Comparison of ENCODE assay signal across 9 mouse cellular contexts in genomic region chr5:110458936-110459335, GRCm38 (mm10). TPM values are rescaled to one million over a fixed set of nuclear protein-coding genes. Genes with fewer than 3 reads are reported as not detected.
A peak's percentile ranks its signal among the peaks of the same experiment; 100 is the strongest.
DNase-seq lines count a peak whose midpoint lies in the region; ATAC-seq lines count a peak whose summit lies in the region.
"Had no signal": no experiment of that assay in that cellular context is flagged by ENCODE, and none has a peak within 500 bp of the region (broad histone marks: within the 10 kb centered on the region; RNA-seq: fewer than 3 reads in every experiment).

No protein-coding gene starts in this region.

- DNase-seq in hindbrain, embryonic 11.5 days (ENCODE audit: low spot score), result no peak
- DNase-seq in adrenal gland, adult (ENCODE audit: inconsistent age in 2 of 2, low spot score in 1 of 2), result peak; percentile 66 to 90
- DNase-seq in lung, postnatal 36 days, result peak; percentile 69
- no peak for DNase-seq in kidney, adult 11 months
- no peak for DNase-seq in spleen, postnatal 36 days (ENCODE audit: low spot score in 2 of 2)
- DNase-seq in limb, embryonic 10.5 days (ENCODE audit: low spot score), result no peak

- peaks cover 2% of the 10 kb centered on the region; the same call in 1 of the 2 replicates for H3K4me1 ChIP-seq in hindbrain, embryonic 16.5 days (ENCODE audit: control insufficient read depth, insufficient read depth, low read depth, low read length)
- H3K4me1 ChIP-seq in hindbrain, embryonic 11.5 days (replicated peaks; ENCODE audit: control insufficient read depth, insufficient read depth, low read length), result no peaks in the 10 kb centered on the region
- H3K4me1 ChIP-seq in heart, embryonic 15.5 days (replicated peaks), result no peaks in the 10 kb centered on the region; the same call in 1 of the 2 replicates
- H3K4me1 ChIP-seq in limb, embryonic 10.5 days, result no peaks in the 10 kb centered on the region
- H3K4me1 ChIP-seq: limb, embryonic 12.5 days had no signal

- no peak overlapping the region for H3K27ac ChIP-seq in hindbrain, embryonic 16.5 days (ENCODE audit: low read depth, low read length)
- no peak overlapping the region for H3K27ac ChIP-seq in hindbrain, embryonic 11.5 days (ENCODE audit: low read depth, low read length)
- H3K27ac ChIP-seq in heart, embryonic 15.5 days, result no peak overlapping the region
- no peak overlapping the region for H3K27ac ChIP-seq in limb, embryonic 10.5 days
- H3K27ac ChIP-seq: limb, embryonic 12.5 days had no signal

- WGBS in hindbrain, embryonic 16.5 days, result 57% methylated on average over 3 of the region's 3 CpGs
- 74% methylated on average over 3 of the region's 3 CpGs for WGBS in hindbrain, embryonic 11.5 days
- 37% methylated on average over 3 of the region's 3 CpGs for WGBS in heart, embryonic 15.5 days
- WGBS in limb, embryonic 10.5 days, result 58% methylated on average over 3 of the region's 3 CpGs

- H3K9ac ChIP-seq in hindbrain, embryonic 16.5 days (ENCODE audit: low read depth, low read length), result no peak overlapping the region
- no peak overlapping the region for H3K9ac ChIP-seq in hindbrain, embryonic 11.5 days (ENCODE audit: low read depth, low read length)
- H3K9ac ChIP-seq in heart, embryonic 15.5 days, result no peak overlapping the region
- H3K9ac ChIP-seq: limb, embryonic 12.5 days had no signal

- no peak overlapping the region for H3K4me3 ChIP-seq in hindbrain, embryonic 16.5 days (ENCODE audit: low read length)
- H3K4me3 ChIP-seq in hindbrain, embryonic 11.5 days (ENCODE audit: low read depth, low read length), result no peak overlapping the region
- H3K4me3 ChIP-seq in heart, embryonic 15.5 days, result no peak overlapping the region
- no peak overlapping the region for H3K4me3 ChIP-seq in limb, embryonic 10.5 days
- H3K4me3 ChIP-seq: limb, embryonic 12.5 days had no signal

- no peak overlapping the region for H3K4me2 ChIP-seq in hindbrain, embryonic 16.5 days (ENCODE audit: low read length)
- H3K4me2 ChIP-seq in hindbrain, embryonic 11.5 days (replicated peaks; ENCODE audit: low read depth, low read length), result no peak overlapping the region
- H3K4me2 ChIP-seq in heart, embryonic 15.5 days, result no peak overlapping the region
- H3K4me2 ChIP-seq: limb, embryonic 12.5 days had no signal

- no peaks in the 10 kb centered on the region for H3K27me3 ChIP-seq in hindbrain, embryonic 16.5 days (replicated peaks; ENCODE audit: control insufficient read depth, insufficient read depth, low read length)
- H3K27me3 ChIP-seq in hindbrain, embryonic 11.5 days (ENCODE audit: control insufficient read depth, insufficient read depth, low read length), result no peaks in the 10 kb centered on the region
- H3K27me3 ChIP-seq in heart, embryonic 15.5 days, result peaks cover 7% of the 10 kb centered on the region; the same call in 1 of the 2 replicates
- H3K27me3 ChIP-seq in limb, embryonic 10.5 days (ENCODE audit: low read depth, poor library complexity, severe bottlenecking), result no peaks in the 10 kb centered on the region
- H3K27me3 ChIP-seq: limb, embryonic 12.5 days had no signal

- peak; percentile 40; the same call in 1 of the 2 replicates for ATAC-seq in hindbrain, embryonic 16.5 days
- no peak for ATAC-seq in hindbrain, embryonic 11.5 days (ENCODE audit: low FRiP score)
- 0 out of 2 replicates have a peak, but pooled peaks have one; percentile 27 for ATAC-seq in heart, embryonic 15.5 days (replicated peaks; ENCODE audit: insufficient number of reproducible peaks, insufficient read depth, low FRiP score, low read depth)

- H3K36me3 ChIP-seq in hindbrain, embryonic 16.5 days (ENCODE audit: control insufficient read depth, insufficient read depth, low read length), result no peaks in the 10 kb centered on the region
- H3K36me3 ChIP-seq in hindbrain, embryonic 11.5 days (ENCODE audit: control insufficient read depth, insufficient read depth, low read length), result no peaks in the 10 kb centered on the region
- no peaks in the 10 kb centered on the region for H3K36me3 ChIP-seq in heart, embryonic 15.5 days
- H3K36me3 ChIP-seq in limb, embryonic 10.5 days, result no peaks in the 10 kb centered on the region
- H3K36me3 ChIP-seq: limb, embryonic 12.5 days had no signal

- no peaks in the 10 kb centered on the region for H3K9me3 ChIP-seq in hindbrain, embryonic 16.5 days (ENCODE audit: control insufficient read depth, low read length)
- no peaks in the 10 kb centered on the region for H3K9me3 ChIP-seq in hindbrain, embryonic 11.5 days (ENCODE audit: control insufficient read depth, low read length)
- no peaks in the 10 kb centered on the region for H3K9me3 ChIP-seq in heart, embryonic 15.5 days (replicated peaks)
- H3K9me3 ChIP-seq in limb, embryonic 10.5 days (replicated peaks), result no peaks in the 10 kb centered on the region
- H3K9me3 ChIP-seq: limb, embryonic 12.5 days had no signal

RNA-seq across cellular contexts. Expression of gene Fbrsl1, which starts 10.6 kb away (rescaled TPM):
- polyA plus RNA-seq in hindbrain, embryonic 16.5 days (2015; fragmentation: Nextera tagmentation; extraction: Ambion mirVana), result 10.7 and 13.6 TPM in 2 replicates
- polyA plus RNA-seq in hindbrain, embryonic 11.5 days (2014; fragmentation: Nextera tagmentation; extraction: Ambion mirVana), result 15.8 and 17.5 TPM in 2 replicates
- polyA plus RNA-seq in heart, embryonic 15.5 days (2015; fragmentation: Nextera tagmentation; extraction: Ambion mirVana), result 6.6 and 11.6 TPM in 2 replicates
- 22.5 and 24.8 TPM in 2 replicates for polyA plus RNA-seq in limb, embryonic 10.5 days (2016; fragmentation: Nextera tagmentation; extraction: Ambion mirVana)

Comparison
In these comparisons a context has a peak if more than half of its experiments do, and no peak if none do; other contexts are left out.
1. DNase-seq: peak in adrenal gland, adult (2 of 2) and lung, postnatal 36 days (single experiment); none in hindbrain, embryonic 11.5 days (single experiment), kidney, adult 11 months (single experiment), spleen, postnatal 36 days (0 of 2) and limb, embryonic 10.5 days (single experiment).